Mouse (Mus musculus) lung, postnatal 25 days (tissue): ENCODE measurements around the gene Hist1h2bc.
A peak's percentile ranks its signal among the peaks of the same experiment; 100 is the strongest.
"Not testable (repeated sequence)": the region's sequence is repeated elsewhere in the genome, so short reads cannot be mapped to it uniquely, and the experiment has no call there.

Experiments used
- DNase-seq: peaks from one replicate; pipeline ENCODE4 v3.0.0; 2022; ENCODE audit warnings: low spot score

Hist1h2bc gene

GRCm38 (mm10) chr13:23699767-23700166 lies 15.8 kb downstream of the Hist1h2bc start:
- no peak for DNase-seq

- peak; percentile 82 for DNase-seq
Measured at GRCm38 (mm10) chr13:23700786-23701520, 17.0 kb downstream of the Hist1h2bc start.

DNA sequence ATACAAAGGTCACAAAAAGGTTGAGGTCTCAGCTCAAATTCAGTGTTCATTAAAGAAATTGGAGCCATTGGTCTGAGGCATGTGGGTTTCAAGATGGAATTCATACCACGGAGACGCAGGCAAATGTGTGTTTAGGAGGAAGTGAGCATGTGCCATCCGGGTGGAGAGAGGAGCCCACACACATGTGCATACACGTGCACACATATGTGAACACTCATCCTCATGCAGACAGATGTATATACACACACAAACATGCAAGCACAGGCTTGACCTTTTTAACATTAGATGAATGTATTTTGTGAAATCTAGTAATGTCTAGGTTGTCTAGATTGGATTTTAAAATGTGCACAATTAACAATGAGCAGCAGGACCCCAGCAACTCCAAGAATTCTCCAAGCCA lies 18.2 kb downstream of the Hist1h2bc start:
- DNase-seq, result no peak

GRCm38 (mm10) chr13:23702801-23703200 lies 18.8 kb downstream of the Hist1h2bc start:
- not testable (repeated sequence) for DNase-seq

DNA sequence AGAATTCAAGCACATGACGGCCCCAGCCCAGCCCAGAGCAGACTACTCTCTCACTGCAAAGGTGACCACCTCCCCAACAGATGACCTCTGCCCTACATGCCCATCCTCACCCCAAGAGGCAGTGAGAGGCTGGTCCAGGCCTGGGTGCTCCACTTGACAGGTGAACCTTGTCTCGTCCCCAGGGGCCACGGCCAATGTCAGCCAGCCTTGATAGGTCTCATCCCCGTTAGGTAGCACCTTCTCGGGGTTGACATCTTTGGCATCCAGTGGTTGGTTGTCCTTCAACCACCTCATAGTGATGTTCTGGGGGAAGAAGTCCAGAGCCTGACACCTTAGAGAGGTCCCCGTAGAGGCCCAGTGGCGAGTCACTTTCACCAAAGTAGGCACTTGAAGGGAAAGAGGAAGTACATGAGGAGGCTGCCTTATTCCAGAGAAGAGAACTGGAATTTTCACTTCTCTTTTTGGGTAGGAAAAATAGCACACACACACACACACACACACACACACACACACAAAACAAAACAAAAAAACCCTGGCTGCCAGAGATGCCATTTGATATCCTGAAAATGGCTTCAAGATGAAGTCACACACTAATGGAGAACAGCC lies 21.9 kb downstream of the Hist1h2bc start:
- DNase-seq, result no peak

DNA sequence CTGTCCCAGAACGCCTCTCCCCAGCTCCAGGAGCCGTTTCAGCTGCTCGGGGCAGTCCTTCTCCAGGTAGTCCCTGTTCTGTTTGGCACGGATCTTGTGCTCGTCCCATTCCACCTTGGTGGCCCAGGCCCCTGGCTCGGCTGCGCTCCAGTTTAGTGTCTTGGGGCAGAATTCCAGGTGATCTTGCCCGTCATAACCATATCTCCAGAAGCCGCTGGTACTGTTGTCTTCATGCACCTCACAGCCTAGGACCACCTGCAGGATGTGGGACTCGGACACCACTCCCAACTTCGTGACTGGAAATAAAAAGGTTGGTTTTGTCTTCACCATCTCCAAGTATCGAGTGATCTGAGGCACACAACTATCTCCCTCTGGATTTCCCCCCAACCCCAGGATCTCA lies 22.8 kb downstream of the Hist1h2bc start:
- DNase-seq, result no peak

- DNase-seq, result no peak
Measured at GRCm38 (mm10) chr13:23708041-23708440, 24.0 kb downstream of the Hist1h2bc start.

- no peak for DNase-seq
Measured at GRCm38 (mm10) chr13:23708654-23709053, 24.7 kb downstream of the Hist1h2bc start.

- DNase-seq, result no peak
Measured at GRCm38 (mm10) chr13:23709714-23710373, 25.8 kb downstream of the Hist1h2bc start.

DNA sequence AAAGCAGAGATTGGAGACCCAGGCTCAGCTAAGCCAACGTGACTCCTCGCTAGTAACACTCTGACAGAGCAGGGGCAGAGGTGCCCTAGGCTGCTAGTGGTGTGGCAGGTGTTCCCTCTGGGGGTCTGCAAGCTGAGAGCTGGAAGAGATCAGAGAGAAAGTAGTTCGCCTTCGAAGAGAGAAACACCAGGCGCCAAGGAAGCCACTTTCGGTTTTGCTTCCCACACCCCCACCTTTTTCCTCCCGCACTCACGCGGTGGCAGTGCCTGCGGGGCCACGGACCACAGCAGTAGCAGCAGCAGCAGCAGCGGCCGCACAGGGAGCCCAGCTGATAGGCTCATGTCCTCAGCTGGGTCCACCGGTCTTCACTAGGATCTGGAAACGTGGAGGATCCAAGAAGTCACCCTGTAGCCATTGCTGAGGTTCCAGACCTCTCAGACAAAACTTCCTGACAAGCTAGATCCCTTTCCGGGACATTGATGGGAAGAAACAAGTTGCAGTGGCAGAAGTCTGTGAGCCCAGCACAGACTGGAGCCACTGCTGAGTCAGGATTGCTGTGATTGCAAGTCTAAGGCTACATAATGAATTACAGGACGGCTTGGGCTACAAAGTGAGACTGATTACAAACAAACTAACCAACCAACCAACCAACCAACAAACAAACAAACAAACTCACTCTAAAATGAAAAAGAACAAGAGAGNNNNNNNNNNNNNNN lies 26.5 kb downstream of the Hist1h2bc start, which contains the start of gene Hfe:
Gene Hfe, minus strand, starts transcription at position 481 of the 716 bp plus-strand sequence.
- peak; percentile 63 for DNase-seq

DNA sequence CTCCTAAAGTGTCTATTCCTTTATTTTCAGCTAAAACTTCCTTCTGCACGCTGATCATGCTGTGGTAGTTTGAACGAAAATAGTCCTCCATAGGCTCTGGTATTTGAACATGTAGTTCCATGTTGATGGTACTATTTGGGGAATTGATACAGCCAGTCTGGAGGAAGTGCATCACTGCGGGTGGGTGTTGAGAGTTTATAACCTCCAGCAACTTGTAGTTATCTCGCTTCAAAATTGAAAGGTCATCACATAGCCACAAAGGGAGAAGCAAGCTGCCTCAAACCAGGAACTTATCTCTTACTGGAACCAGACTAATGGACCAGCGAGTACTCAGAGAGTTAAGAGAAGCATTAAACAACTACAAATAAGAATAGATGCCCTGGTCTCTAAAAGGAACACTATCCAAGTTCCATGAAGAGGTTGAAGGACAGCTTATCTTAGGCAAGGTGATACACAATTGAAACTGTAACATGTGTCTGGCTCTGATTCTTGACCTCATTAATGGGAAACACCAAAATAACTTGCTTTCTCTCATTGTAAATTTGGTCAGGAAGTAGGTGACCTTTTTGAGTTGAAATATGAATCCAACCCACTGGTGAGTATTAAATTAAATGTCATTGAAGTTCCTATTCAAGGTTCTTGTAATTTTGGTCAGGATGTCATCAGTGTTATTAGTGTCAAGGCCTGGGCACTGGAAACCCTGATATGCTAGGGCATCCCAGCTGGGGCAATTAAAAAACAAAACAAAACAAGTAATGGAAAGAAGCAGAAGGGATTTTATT lies 32.5 kb downstream of the Hist1h2bc start:
- DNase-seq, result no peak

- no peak for DNase-seq
Measured at GRCm38 (mm10) chr13:23717176-23717575, 33.2 kb downstream of the Hist1h2bc start.

DNA sequence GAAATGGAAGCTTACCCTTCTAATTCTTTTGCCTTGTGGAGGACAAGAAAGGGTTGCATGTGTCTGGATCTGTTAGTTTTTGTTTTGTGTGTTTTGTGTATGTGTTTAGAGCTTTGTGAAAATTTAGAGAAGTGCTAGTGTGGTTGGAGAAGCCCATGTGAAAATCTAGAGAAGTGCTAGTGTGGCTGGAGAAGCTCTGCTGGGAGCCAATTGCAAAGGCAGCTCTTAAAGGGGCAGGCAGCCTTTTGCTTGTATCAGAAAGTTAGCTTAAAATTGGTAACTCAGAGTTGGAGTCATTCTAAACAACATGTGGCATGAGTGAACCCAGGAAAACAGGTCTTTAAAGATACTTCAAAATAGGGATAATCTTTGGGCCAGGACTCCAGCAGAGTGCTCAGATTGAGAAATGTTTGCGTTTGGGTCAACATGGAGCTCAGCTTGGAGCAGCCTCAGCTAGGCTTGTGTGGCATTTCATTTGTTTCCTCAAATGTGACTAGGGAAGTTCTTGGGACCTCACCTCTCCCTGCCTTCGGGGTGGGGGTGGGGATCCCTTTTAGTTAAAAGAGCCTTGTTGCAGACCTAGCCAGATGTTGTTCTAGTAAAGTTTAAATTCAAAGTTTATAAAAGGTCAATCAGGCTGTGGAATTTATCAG lies 33.7 kb downstream of the Hist1h2bc start:
- not testable (repeated sequence) for DNase-seq

DNA sequence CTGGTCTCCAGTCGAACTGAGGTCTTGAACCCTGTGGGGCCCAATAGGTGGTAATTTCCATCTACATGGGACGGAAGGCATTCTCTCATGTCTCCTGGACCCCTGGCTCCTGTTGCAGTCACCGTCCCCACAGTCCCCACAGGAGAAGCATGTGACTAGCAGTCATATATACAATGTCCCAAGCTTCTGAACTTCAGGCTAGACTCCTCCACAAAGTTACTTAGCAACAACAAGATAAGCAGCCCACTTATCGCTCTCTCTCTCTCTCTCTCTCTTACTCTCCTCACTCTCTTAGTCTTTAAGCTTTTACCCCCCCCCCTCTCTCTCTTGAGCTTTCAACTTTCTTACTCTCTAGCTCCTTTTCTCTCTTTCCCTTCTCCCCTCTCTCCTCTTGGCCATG lies 40.2 kb downstream of the Hist1h2bc start:
- no peak for DNase-seq

- no peak for DNase-seq
Measured at GRCm38 (mm10) chr13:23725213-23725612, 41.2 kb downstream of the Hist1h2bc start.

- no peak for DNase-seq
Measured at GRCm38 (mm10) chr13:23728472-23729191, 44.6 kb downstream of the Hist1h2bc start.

- no peak for DNase-seq
Measured at GRCm38 (mm10) chr13:23729192-23729525, 45.2 kb downstream of the Hist1h2bc start.

GRCm38 (mm10) chr13:23729706-23730105 lies 45.7 kb downstream of the Hist1h2bc start:
- DNase-seq, result no peak

DNA sequence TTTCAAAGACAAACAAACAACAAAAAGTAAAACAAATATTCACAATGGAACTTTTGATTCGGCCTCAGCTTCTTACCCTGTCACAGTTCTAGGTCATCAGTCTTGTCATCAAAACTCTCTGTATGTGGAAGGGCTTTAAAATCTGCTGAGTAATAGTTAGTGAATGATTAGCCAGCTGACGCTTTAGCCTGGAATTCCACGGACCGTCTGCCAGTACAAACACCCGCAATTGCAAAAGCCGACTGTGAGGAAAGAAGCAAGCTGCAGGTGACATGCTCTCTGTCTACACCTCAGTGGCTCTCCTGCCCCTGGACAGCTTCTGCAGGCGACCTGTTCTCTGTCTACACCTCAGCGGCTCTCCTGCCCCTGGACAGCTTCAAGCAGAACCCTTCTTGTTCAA lies 46.5 kb downstream of the Hist1h2bc start:
- DNase-seq, result peak; percentile 73

GRCm38 (mm10) chr13:23732156-23732804 lies 48.3 kb downstream of the Hist1h2bc start:
- DNase-seq, result peak; percentile 48
